Mouse (Mus musculus) limb, embryonic 15.5 days (tissue): ENCODE measurements at regions not wholly inside any gene's neighbourhood (a gene's known extent, or its start where the extent isn't known, plus 50 kb on each side); places are given as distances from the start of the nearest gene placed in this dataset.

Experiments used
- ATAC-seq: fragments of 200-750 bp; cut with Nextera tagmentation; 2 replicates; pipeline ENCODE4 v1.8.0; 2017; ENCODE audit warnings: low read depth, moderate TSS enrichment; ENCODE audit not compliant: insufficient number of reproducible peaks, low FRiP score, low TSS enrichment
- H3K27ac ChIP-seq: fragments of 300-500 bp; sonication (generic); 2 replicates; pipeline ENCODE4 v1.5.1; 2015; ENCODE audit warnings: moderate library complexity, mild to moderate bottlenecking, inconsistent platforms
- H3K27me3 ChIP-seq: fragments of 300-500 bp; sonication (generic); 2 replicates; pipeline ENCODE4 v1.6.1; 2015; ENCODE audit warnings: inconsistent platforms
- H3K36me3 ChIP-seq: fragments of 300-500 bp; sonication (generic); 2 replicates; pipeline ENCODE4 v1.6.1; 2015; ENCODE audit warnings: inconsistent platforms
- H3K4me1 ChIP-seq: fragments of 300-500 bp; sonication (generic); 2 replicates; pipeline ENCODE4 v1.6.1; 2015; ENCODE audit warnings: inconsistent platforms
- H3K4me2 ChIP-seq: fragments of 300-500 bp; sonication (generic); 2 replicates; pipeline ENCODE4 v1.6.1; 2015; ENCODE audit warnings: mild to moderate bottlenecking, inconsistent platforms
- H3K4me3 ChIP-seq: fragments of 300-500 bp; sonication (generic); 2 replicates; pipeline ENCODE4 v1.5.1; 2015; ENCODE audit warnings: mild to moderate bottlenecking, inconsistent platforms
- H3K9ac ChIP-seq: fragments of 300-500 bp; sonication (generic); 2 replicates; pipeline ENCODE4 v1.6.1; 2015; ENCODE audit warnings: inconsistent platforms
- H3K9me3 ChIP-seq: fragments of 300-500 bp; sonication (generic); 2 replicates; pipeline ENCODE4 v1.6.1; 2016; ENCODE audit warnings: inconsistent platforms
- WGBS: fragments of 180-500 bp; shearing (Covaris S2); methylation state at CpG from one replicate; pipeline ENCODE4 v1.1.7; 2015; 5-methylcytosine and 5-hydroxymethylcytosine counted together

- H3K4me2 ChIP-seq: no peak overlapping the region
- H3K9me3 ChIP-seq: no peaks in the 10 kb centered on the region
- no peak overlapping the region for H3K4me3 ChIP-seq
- H3K36me3 ChIP-seq: no peaks in the 10 kb centered on the region
- no peaks in the 10 kb centered on the region for H3K4me1 ChIP-seq
- no peak for ATAC-seq
- 73% methylated on average over 5 of the region's 5 CpGs for WGBS
- H3K9ac ChIP-seq: no peak overlapping the region
- no peak overlapping the region for H3K27ac ChIP-seq
- no peaks in the 10 kb centered on the region for H3K27me3 ChIP-seq
Observed at GRCm38 (mm10) chr13:43919781-43920420, 135.3 kb downstream of the Cd83 start.

DNA sequence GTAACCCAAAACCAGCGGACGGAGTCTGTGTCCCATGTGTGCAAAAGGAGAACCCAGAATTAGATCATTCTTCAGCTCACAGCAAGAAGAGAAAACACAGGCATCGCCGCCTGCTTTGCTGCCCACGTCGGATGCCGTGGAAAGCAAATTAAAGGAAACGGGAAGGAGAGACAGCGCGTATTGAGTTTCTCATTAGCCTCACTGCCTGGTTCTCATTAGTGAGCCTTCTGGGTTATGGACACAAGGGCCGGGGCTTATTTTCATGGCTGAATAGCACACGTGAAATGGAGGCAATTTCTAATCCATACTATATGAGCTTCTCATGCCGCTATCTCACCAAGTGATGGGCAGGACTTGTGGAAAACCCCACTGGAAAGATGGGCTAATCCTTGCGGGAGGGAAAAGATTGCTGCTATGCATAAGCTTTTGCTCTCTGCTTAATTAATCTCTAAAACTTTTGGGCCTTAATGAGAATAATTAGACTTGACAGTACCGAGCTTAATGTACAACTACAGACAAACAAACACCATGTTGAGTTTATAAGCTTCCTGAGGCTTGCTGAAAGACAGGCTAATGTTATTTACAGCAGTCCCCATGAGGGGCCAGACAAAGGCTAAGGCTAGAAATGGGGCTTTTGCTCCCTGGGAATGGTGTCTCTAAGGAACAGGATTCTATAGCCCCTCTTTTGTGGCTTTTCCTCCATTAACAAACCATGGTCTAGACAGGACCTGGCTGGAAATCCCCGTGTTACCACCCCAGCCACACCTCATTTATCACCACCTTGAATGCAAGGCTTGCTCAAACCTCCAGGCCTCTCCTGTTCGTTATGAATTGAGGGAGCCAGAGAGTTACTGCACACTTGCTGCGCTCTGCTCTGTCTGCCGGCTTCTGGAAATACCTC, 145.8 kb downstream of the Cd83 start:
- H3K9me3 ChIP-seq: no peaks in the 10 kb centered on the region
- H3K36me3 ChIP-seq: no peaks in the 10 kb centered on the region
- no peak overlapping the region for H3K27ac ChIP-seq
- H3K4me3 ChIP-seq: no peak overlapping the region
- H3K27me3 ChIP-seq: no peaks in the 10 kb centered on the region
- no peak overlapping the region for H3K4me2 ChIP-seq
- no peak overlapping the region for H3K9ac ChIP-seq
- 40% methylated on average over 19 of the region's 19 CpGs for WGBS
- no peak for ATAC-seq
- peaks cover 9% of the 10 kb centered on the region; the same call in 1 of the 2 replicates for H3K4me1 ChIP-seq

DNA sequence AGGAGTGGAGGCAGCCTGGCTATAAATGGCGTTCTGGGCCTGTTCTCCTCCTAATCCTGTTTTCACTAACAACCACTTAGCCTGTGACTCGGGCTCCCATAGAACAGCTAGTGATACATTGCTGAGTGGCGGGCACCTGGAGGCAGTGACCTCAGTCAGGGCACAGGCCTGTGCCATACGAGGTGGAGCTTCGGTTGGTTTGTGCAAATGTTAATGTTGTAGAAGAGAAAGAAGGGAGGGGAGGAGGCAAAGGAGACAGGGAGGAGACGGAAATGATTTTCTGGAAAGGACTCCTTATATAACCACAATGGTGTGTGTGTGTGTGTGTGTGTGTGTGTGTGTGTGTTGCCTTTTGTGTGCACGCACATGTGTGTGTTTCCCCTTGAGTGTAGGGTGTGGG, 148.4 kb downstream of the Cd83 start:
- no peak overlapping the region for H3K4me3 ChIP-seq
- no peak for ATAC-seq
- no peak overlapping the region for H3K27ac ChIP-seq
- no peaks in the 10 kb centered on the region for H3K36me3 ChIP-seq
- H3K27me3 ChIP-seq: no peaks in the 10 kb centered on the region
- H3K4me1 ChIP-seq: peaks cover 9% of the 10 kb centered on the region; the same call in 1 of the 2 replicates
- no peak overlapping the region for H3K4me2 ChIP-seq
- 46% methylated on average over 7 of the region's 7 CpGs for WGBS
- H3K9me3 ChIP-seq: no peaks in the 10 kb centered on the region
- no peak overlapping the region for H3K9ac ChIP-seq

GRCm38 (mm10) chr13:43935284-43935683, 150.7 kb downstream of the Cd83 start:
- no peaks in the 10 kb centered on the region for H3K9me3 ChIP-seq
- no peak overlapping the region for H3K4me2 ChIP-seq
- no peaks in the 10 kb centered on the region for H3K36me3 ChIP-seq
- peaks cover 9% of the 10 kb centered on the region; the same call in 1 of the 2 replicates for H3K4me1 ChIP-seq
- H3K27me3 ChIP-seq: 0 out of 2 replicates have a peak, but pooled peaks cover 3% of the 10 kb centered on the region
- no peak for ATAC-seq
- WGBS: 63% methylated on average over 6 of the region's 6 CpGs
- no peak overlapping the region for H3K27ac ChIP-seq
- no peak overlapping the region for H3K4me3 ChIP-seq
- H3K9ac ChIP-seq: no peak overlapping the region

- Histone ChIP-seq H3K36me3 (no peaks in the 10 kb centered on the region), H3K27ac (no peak overlapping the region), H3K27me3 (0 out of 2 replicates have a peak, but pooled peaks cover 3% of the 10 kb centered on the region), H3K9me3 (no peaks in the 10 kb centered on the region), H3K4me1 (peaks cover 5% of the 10 kb centered on the region; the same call in 1 of the 2 replicates), H3K4me3 (no peak overlapping the region), H3K4me2 (no peak overlapping the region), H3K9ac (no peak overlapping the region)
- WGBS: 50% methylated on average over 4 of the region's 4 CpGs
- no peak for ATAC-seq
Observed at GRCm38 (mm10) chr13:43936504-43936903, 151.9 kb downstream of the Cd83 start.

DNA sequence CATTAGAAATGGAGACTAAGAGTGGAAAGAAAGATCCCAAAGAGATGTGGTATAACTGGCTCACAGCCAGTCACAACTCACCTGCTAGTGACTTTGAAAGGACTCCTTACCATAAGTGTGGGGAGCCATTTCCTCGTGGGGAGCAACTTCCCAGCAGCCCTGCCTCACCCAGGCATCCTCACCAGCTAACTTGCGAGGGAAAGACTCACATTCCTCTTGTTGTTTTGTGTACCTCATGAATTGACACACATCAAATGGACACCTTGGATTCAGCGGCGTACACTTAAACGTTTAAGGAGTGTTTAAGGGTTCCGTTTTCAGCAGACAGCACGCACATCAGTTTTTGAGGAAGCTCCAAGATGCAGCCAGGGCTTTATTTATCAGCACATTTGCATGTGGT, 154.0 kb downstream of the Cd83 start:
- H3K27ac ChIP-seq: no peak overlapping the region
- H3K4me3 ChIP-seq: no peak overlapping the region
- H3K36me3 ChIP-seq: no peaks in the 10 kb centered on the region
- H3K9ac ChIP-seq: no peak overlapping the region
- 0 out of 2 replicates have a peak, but pooled peaks cover 3% of the 10 kb centered on the region for H3K4me1 ChIP-seq
- WGBS: 70% methylated on average over 7 of the region's 7 CpGs
- 0 out of 2 replicates have a peak, but pooled peaks cover 3% of the 10 kb centered on the region for H3K27me3 ChIP-seq
- no peak overlapping the region for H3K4me2 ChIP-seq
- no peaks in the 10 kb centered on the region for H3K9me3 ChIP-seq
- ATAC-seq: no peak

- ATAC-seq: no peak
- Histone ChIP-seq H3K36me3 (no peaks in the 10 kb centered on the region), H3K4me2 (no peak overlapping the region), H3K4me1 (peaks cover 9% of the 10 kb centered on the region; the same call in 1 of the 2 replicates), H3K9ac (no peak overlapping the region), H3K27me3 (0 out of 2 replicates have a peak, but pooled peaks cover 3% of the 10 kb centered on the region), H3K4me3 (no peak overlapping the region), H3K27ac (no peak overlapping the region), H3K9me3 (no peaks in the 10 kb centered on the region)
- 49% methylated on average over 4 of the region's 4 CpGs for WGBS
Observed at GRCm38 (mm10) chr13:43939375-43939774, 154.8 kb downstream of the Cd83 start.

- Histone ChIP-seq H3K9ac (no peak overlapping the region), H3K4me3 (no peak overlapping the region), H3K4me2 (no peak overlapping the region), H3K4me1 (peaks cover 10% of the 10 kb centered on the region; the same call in 1 of the 2 replicates), H3K36me3 (no peaks in the 10 kb centered on the region), H3K9me3 (no peaks in the 10 kb centered on the region), H3K27me3 (0 out of 2 replicates have a peak, but pooled peaks cover 3% of the 10 kb centered on the region), H3K27ac (no peak overlapping the region)
- ATAC-seq: no peak
- 49% methylated on average over 8 of the region's 8 CpGs for WGBS
Observed at GRCm38 (mm10) chr13:43941731-43942130, 157.2 kb downstream of the Cd83 start.

- no peak overlapping the region for H3K9ac ChIP-seq
- H3K4me2 ChIP-seq: no peak overlapping the region
- 87% methylated on average over 3 of the region's 3 CpGs for WGBS
- no peak overlapping the region for H3K4me3 ChIP-seq
- no peak overlapping the region for H3K27ac ChIP-seq
- no peaks in the 10 kb centered on the region for H3K36me3 ChIP-seq
- H3K27me3 ChIP-seq: peaks cover 4% of the 10 kb centered on the region; the same call in 1 of the 2 replicates
- H3K4me1 ChIP-seq: peaks cover 8% of the 10 kb centered on the region; the same call in 1 of the 2 replicates
- H3K9me3 ChIP-seq: no peaks in the 10 kb centered on the region
- no peak for ATAC-seq
Observed at GRCm38 (mm10) chr13:43948606-43949005, 164.0 kb downstream of the Cd83 start.

GRCm38 (mm10) chr13:43949740-43950643, 165.4 kb downstream of the Cd83 start:
- Histone ChIP-seq H3K4me1 (no peaks in the 10 kb centered on the region), H3K27ac (no peak overlapping the region), H3K9ac (no peak overlapping the region), H3K27me3 (peaks cover 4% of the 10 kb centered on the region; the same call in 1 of the 2 replicates), H3K36me3 (no peaks in the 10 kb centered on the region), H3K9me3 (no peaks in the 10 kb centered on the region), H3K4me3 (no peak overlapping the region), H3K4me2 (no peak overlapping the region)
- WGBS: 52% methylated on average over 15 of the region's 15 CpGs
- ATAC-seq: no peak

- Histone ChIP-seq H3K4me2 (no peak overlapping the region), H3K4me3 (no peak overlapping the region), H3K9ac (no peak overlapping the region), H3K36me3 (no peaks in the 10 kb centered on the region), H3K27me3 (peaks cover 13% of the 10 kb centered on the region; the same call in 1 of the 2 replicates), H3K27ac (no peak overlapping the region), H3K4me1 (no peaks in the 10 kb centered on the region), H3K9me3 (no peaks in the 10 kb centered on the region)
- WGBS: 68% methylated on average over 4 of the region's 4 CpGs
- ATAC-seq: no peak
Observed at GRCm38 (mm10) chr13:43952491-43952890, 167.9 kb downstream of the Cd83 start.
